ENCODE assay signal across 14 mouse cellular contexts in the genomic region with DNA sequence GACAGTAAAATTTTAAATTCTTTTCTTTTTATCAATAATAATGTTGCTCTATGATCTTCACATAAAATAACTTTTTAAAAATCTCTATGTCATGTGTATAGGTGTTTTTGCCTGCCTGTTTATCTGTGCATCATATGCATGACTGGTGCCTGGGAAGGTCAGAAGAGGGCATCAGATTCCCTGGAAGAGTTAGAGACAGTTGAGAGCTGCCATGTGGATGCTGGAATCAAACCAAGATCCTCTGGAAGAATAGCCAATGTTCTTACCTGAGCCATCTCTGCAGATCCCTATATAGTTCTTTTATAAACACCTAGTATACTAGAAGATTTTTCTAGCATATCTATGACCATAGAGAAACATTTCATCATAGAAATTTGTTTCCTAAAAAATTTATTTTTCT.
"Had no signal": no experiment of that assay in that cellular context is flagged by ENCODE, and none has a peak within 500 bp of the region (broad histone marks: within the 10 kb centered on the region; RNA-seq: fewer than 3 reads in every experiment).

No protein-coding gene starts in this region.

- H3K36me3 ChIP-seq: limb, embryonic 12.5 days; liver, embryonic 13.5 days had no signal

- H3K9ac ChIP-seq: kidney, embryonic 15.5 days; limb, embryonic 12.5 days; limb, embryonic 15.5 days; liver, embryonic 13.5 days had no signal

- H3K27ac ChIP-seq: kidney, embryonic 15.5 days; limb, embryonic 12.5 days; limb, embryonic 15.5 days; liver, embryonic 13.5 days had no signal

- H3K4me1 ChIP-seq: limb, embryonic 15.5 days had no signal

- H3K4me3 ChIP-seq: kidney, embryonic 15.5 days; limb, embryonic 12.5 days; limb, embryonic 15.5 days; liver, embryonic 13.5 days had no signal

- DNase-seq: kidney, postnatal 10 days; kidney, postnatal 36 days; left cerebral cortex, postnatal 4 days; liver, embryonic 13.5 days; lung, adult 2 months; lung, postnatal 14 days; lung, postnatal 4 days; midbrain, embryonic 14.5 days; thymus, adult 18-20 months; thymus, postnatal 14 days; thymus, postnatal 4 days had no signal

- H3K27me3 ChIP-seq: kidney, embryonic 15.5 days; limb, embryonic 12.5 days; limb, embryonic 15.5 days; liver, embryonic 13.5 days had no signal
